Mouse (Mus musculus) ES-Bruce4 (cell line): ENCODE data around the gene Deaf1. TPM values are rescaled to one million over a fixed set of nuclear protein-coding genes. Genes with fewer than 3 reads are reported as not detected.

Experiments used
- H3K27ac ChIP-seq: 2 replicates; pipeline ENCODE4 v1.5.1; 2012; ENCODE audit warnings: low read length, inconsistent platforms; ENCODE audit not compliant: insufficient read depth
- H3K27me3 ChIP-seq: 2 replicates; pipeline ENCODE4 v1.6.1; 2012; ENCODE audit warnings: mild to moderate bottlenecking, low read length, inconsistent platforms; ENCODE audit not compliant: control insufficient read depth, poor library complexity, insufficient read depth, severe bottlenecking
- H3K36me3 ChIP-seq: 2 replicates; pipeline ENCODE4 v1.6.1; 2012; ENCODE audit warnings: inconsistent platforms, mild to moderate bottlenecking, low read length, moderate library complexity; ENCODE audit not compliant: control insufficient read depth, poor library complexity, insufficient read depth, severe bottlenecking
- H3K4me1 ChIP-seq: one replicate; pipeline ENCODE4 v1.8.1; 2011; ENCODE audit warnings: low read length; ENCODE audit not compliant: control insufficient read depth, insufficient read depth
- H3K4me3 ChIP-seq: 2 replicates; pipeline ENCODE4 v1.5.1; 2011; ENCODE audit warnings: low read depth, mild to moderate bottlenecking, low read length
- H3K9ac ChIP-seq: 2 replicates; pipeline ENCODE4 v1.6.1; 2012; ENCODE audit warnings: low read depth, mild to moderate bottlenecking, inconsistent platforms; ENCODE audit not compliant: poor library complexity, severe bottlenecking
- H3K9me3 ChIP-seq: replicated peaks from 2 replicates; pipeline ENCODE4 v1.6.1; 2012; ENCODE audit warnings: mild to moderate bottlenecking, low read length, inconsistent platforms; ENCODE audit not compliant: control insufficient read depth, poor library complexity, insufficient read depth, severe bottlenecking
- CTCF ChIP-seq: IDR thresholded peaks from one replicate; pipeline ENCODE4 v1.8.1; 2011; ENCODE audit warnings: low read depth, low read length
- EP300 ChIP-seq: IDR thresholded peaks from 2 replicates; pipeline ENCODE4 v1.6.1; 2011; ENCODE audit warnings: low read depth, low read length; ENCODE audit not compliant: insufficient read depth
- POLR2A ChIP-seq: IDR thresholded peaks from one replicate; pipeline ENCODE4 v1.8.1; 2011; ENCODE audit warnings: low read length; ENCODE audit not compliant: insufficient read depth
- polyA plus RNA-seq: library from polyadenylated mRNA; stranded (reverse); fragments of >200 nt; gene quantifications from 2 replicates; pipeline ENCODE4 v1.2.4, GENCODE M21; 2011; ENCODE audit warnings: low read depth; ENCODE audit not compliant: missing spikeins, insufficient read depth, insufficient read length

The Deaf1 gene
- polyA plus RNA-seq: 79.2 and 79.4 TPM in 2 replicates

- Histone ChIP-seq H3K27ac (no peak within 1 kb of the TSS), H3K9ac (peak within 1 kb of the TSS; percentile 92), H3K36me3 (0 out of 2 replicates have a peak, but pooled peaks cover 5% of the 10 kb centered on the region), H3K4me1 (peaks cover 7% of the 10 kb centered on the region), H3K9me3 (no peaks in the 10 kb centered on the region), H3K4me3 (peak within 1 kb of the TSS; percentile 89), H3K27me3 (no peaks in the 10 kb centered on the region)
- TF ChIP-seq CTCF: no peak
- TF ChIP-seq EP300: peak; percentile 49; the same call in 1 of the 2 replicates
- TF ChIP-seq POLR2A: peak; percentile 79
Measured at GRCm38 (mm10) chr7:141327469-141328372, at the start of gene Deaf1, which contains the start of gene Tmem80. Deaf1 (minus strand) TSS chr7:141327690. Tmem80 (plus strand) TSS chr7:141327739.

- Histone ChIP-seq H3K4me3 (no peak overlapping the region), H3K27me3 (no peaks in the 10 kb centered on the region), H3K36me3 (no peaks in the 10 kb centered on the region), H3K4me1 (no peaks in the 10 kb centered on the region), H3K9me3 (no peaks in the 10 kb centered on the region), H3K9ac (no peak overlapping the region), H3K27ac (no peak overlapping the region)
- TF ChIP-seq POLR2A: no peak
- TF ChIP-seq EP300: no peak
- TF ChIP-seq CTCF: no peak
Measured at GRCm38 (mm10) chr7:141374399-141374798, 46.9 kb upstream of the Deaf1 start.

GRCm38 (mm10) chr7:141373611-141374010, 46.1 kb upstream of the Deaf1 start:
- H3K4me1 ChIP-seq: no peaks in the 10 kb centered on the region
- peak overlapping the region; percentile 69 for H3K27ac ChIP-seq
- no peak for TF ChIP-seq CTCF
- no peak for TF ChIP-seq POLR2A
- no peak for TF ChIP-seq EP300
- H3K9me3 ChIP-seq: no peaks in the 10 kb centered on the region
- H3K27me3 ChIP-seq: no peaks in the 10 kb centered on the region
- no peak overlapping the region for H3K9ac ChIP-seq
- no peaks in the 10 kb centered on the region for H3K36me3 ChIP-seq
- H3K4me3 ChIP-seq: no peak overlapping the region

DNA sequence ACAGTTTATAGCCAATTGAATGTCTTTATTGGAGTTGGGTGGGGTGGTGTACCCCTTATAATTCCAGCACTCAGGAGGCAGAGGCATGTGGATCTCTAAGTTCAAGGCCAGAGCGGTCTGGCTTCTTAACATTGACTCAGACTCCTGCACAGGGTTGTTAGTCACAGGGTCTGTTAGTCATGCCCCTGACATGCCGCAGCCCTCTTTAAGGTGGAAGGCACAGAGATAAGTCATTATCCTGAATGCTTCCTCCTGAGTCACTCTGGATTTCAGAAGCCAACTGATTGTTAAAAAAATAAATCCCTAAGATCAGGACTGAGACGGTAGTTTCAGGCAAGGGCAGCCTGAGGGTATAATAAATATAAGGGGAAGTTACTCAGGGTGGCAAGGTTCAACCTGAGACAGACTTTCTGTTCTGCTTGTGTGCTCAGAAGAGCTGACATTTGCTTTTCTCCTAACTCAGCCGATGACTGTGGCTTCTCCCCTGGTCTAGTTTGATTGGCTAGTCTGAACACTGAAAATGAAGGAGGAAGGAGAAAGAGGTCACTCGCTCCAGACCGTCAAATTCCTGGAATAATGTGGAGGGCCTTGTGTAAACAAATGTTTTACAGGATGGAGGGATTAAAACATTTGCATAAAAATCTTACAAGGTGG, 44.6 kb upstream of the Deaf1 start:
- TF ChIP-seq POLR2A (no peak), EP300 (peak; percentile 68; the same call in 1 of the 2 replicates)
- H3K36me3 ChIP-seq: no peaks in the 10 kb centered on the region
- H3K9me3 ChIP-seq: no peaks in the 10 kb centered on the region
- H3K9ac ChIP-seq: peak overlapping the region; percentile 63
- no peak overlapping the region for H3K4me3 ChIP-seq
- peak overlapping the region; percentile 91 for H3K27ac ChIP-seq
- H3K4me1 ChIP-seq: no peaks in the 10 kb centered on the region
- no peaks in the 10 kb centered on the region for H3K27me3 ChIP-seq

- H3K4me3 ChIP-seq: no peak overlapping the region
- H3K27ac ChIP-seq: peak overlapping the region; percentile 49
- H3K4me1 ChIP-seq: no peaks in the 10 kb centered on the region
- no peaks in the 10 kb centered on the region for H3K9me3 ChIP-seq
- no peak overlapping the region for H3K9ac ChIP-seq
- no peaks in the 10 kb centered on the region for H3K36me3 ChIP-seq
- TF ChIP-seq CTCF: no peak
- no peak for TF ChIP-seq EP300
- no peak for TF ChIP-seq POLR2A
- no peaks in the 10 kb centered on the region for H3K27me3 ChIP-seq
Measured at GRCm38 (mm10) chr7:141369918-141370317, 42.4 kb upstream of the Deaf1 start.

DNA sequence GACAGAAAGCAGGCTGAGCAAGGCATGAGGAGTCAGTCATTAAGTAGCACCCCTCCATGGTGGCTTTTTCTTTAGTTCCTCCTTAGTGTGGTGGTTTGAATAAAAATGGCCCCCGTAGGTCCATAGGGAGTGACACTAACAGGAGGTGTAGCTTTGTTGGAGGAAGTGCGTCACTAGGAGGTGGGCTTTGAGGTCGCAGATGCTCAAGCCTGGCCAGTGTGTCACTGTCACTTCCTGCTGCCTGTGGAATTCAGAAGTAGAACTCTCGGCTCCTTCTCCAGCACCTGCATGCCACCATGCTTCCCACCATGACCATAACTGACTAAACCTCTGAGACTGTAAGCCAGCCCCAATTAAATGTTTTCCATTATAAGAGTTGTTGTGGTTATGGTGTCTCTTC, 39.9 kb upstream of the Deaf1 start:
- Histone ChIP-seq H3K9me3 (no peaks in the 10 kb centered on the region), H3K9ac (no peak overlapping the region), H3K27me3 (no peaks in the 10 kb centered on the region), H3K27ac (no peak overlapping the region), H3K36me3 (no peaks in the 10 kb centered on the region), H3K4me1 (no peaks in the 10 kb centered on the region), H3K4me3 (no peak overlapping the region)
- TF ChIP-seq POLR2A: no peak
- no peak for TF ChIP-seq CTCF
- no peak for TF ChIP-seq EP300
